In the genomic region with DNA sequence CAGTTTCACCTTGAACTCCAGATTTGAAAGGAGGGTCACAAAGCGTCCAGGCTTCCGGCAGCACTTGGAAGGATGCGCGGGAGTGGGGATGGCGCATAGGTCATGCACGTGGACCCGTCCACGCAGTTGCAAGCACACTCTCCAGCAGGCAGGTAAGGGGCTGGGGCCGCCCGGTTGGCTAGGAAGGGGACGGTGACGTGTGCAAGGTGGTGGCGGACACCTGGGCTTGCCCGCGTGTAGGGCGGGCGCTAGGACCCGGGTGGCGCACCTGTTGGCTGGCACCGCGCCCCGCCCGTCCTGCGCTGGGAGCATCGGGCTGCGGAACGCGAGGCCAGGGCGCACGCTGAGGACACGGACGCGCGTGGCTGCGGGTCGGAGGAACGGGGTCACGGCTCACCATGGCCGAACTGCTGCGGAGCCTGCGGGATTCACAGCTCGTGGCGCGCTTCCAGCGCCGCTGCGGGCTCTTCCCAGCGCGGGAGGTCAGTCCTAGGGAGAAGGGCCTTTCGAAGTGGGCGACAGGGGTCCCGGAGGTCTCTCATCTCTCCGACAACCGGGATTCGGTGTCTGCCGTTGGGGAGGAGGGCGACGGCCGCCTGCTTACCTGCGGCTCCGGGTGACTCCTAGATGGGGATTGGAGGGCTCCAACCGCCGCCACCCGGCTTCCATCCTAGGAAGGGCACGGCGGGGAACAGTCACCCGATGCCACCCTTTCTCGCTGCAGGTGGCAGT, we compare ENCODE assay signal across 8 mouse cellular contexts. TPM values are rescaled to one million over a fixed set of nuclear protein-coding genes. Genes with fewer than 3 reads are reported as not detected.
A peak's percentile ranks its signal among the peaks of the same experiment; 100 is the strongest.
DNase-seq lines count a peak whose midpoint lies in the region; ATAC-seq and TF ChIP-seq lines count a peak whose summit lies in the region.

A gene (plus strand): TSS at position 325 of the 732 bp plus-strand sequence.

- H3K27ac ChIP-seq in embryonic facial prominence, embryonic 14.5 days (replicated peaks; ENCODE audit: low read depth, low read length) = no peak within 1 kb of the TSS
- H3K27ac ChIP-seq in hindbrain, embryonic 14.5 days = no peak within 1 kb of the TSS
- H3K27ac ChIP-seq in midbrain, embryonic 13.5 days = no peak within 1 kb of the TSS

- peak within 1 kb of the TSS; percentile 81 for H3K4me3 ChIP-seq in E14TG2a.4 (replicated peaks; ENCODE audit: low read length)
- peak within 1 kb of the TSS; percentile 60 for H3K4me3 ChIP-seq in embryonic facial prominence, embryonic 14.5 days (ENCODE audit: low read depth, low read length)
- H3K4me3 ChIP-seq in hindbrain, embryonic 14.5 days (replicated peaks; ENCODE audit: low read length) = peak within 1 kb of the TSS; percentile 56
- peak within 1 kb of the TSS; percentile 59 for H3K4me3 ChIP-seq in midbrain, embryonic 13.5 days (replicated peaks)

- no peak for TF ChIP-seq CTCF in E14TG2a.4 (conservative IDR thresholded peaks at IDR 0.05; ENCODE audit: low read length)

- intact Hi-C loops in left cerebral cortex, postnatal 36 days (cut with DNase I) = loop anchor here (5.0 to 10.0 kb wide), 2 partner anchors 98 to 165 kb away; no protein-coding TSS in a partner anchor

- peak; percentile 33 for DNase-seq in adrenal gland, adult 2 months
- no peak for DNase-seq in embryonic facial prominence, embryonic 14.5 days (ENCODE audit: low spot score)
- no peak for DNase-seq in hindbrain, embryonic 14.5 days (ENCODE audit: low spot score)
- DNase-seq in left cerebral cortex, postnatal 36 days (ENCODE audit: low spot score in 2 of 2) = peak; percentile 39 to 56
- peak; percentile 31 for DNase-seq in testis, postnatal 14 days (ENCODE audit: low spot score)

- peak within 1 kb of the TSS; percentile 99 for H3K4me2 ChIP-seq in embryonic facial prominence, embryonic 14.5 days (ENCODE audit: low read depth, low read length)
- H3K4me2 ChIP-seq in hindbrain, embryonic 14.5 days (replicated peaks) = peak within 1 kb of the TSS; percentile 98
- peak within 1 kb of the TSS; percentile 98 for H3K4me2 ChIP-seq in midbrain, embryonic 13.5 days (replicated peaks)

- no peaks in the 10 kb centered on the region for H3K36me3 ChIP-seq in E14TG2a.4 (ENCODE audit: insufficient read depth, low read length)
- no peaks in the 10 kb centered on the region for H3K36me3 ChIP-seq in embryonic facial prominence, embryonic 14.5 days (ENCODE audit: control insufficient read depth, insufficient read depth, low read length)
- no peaks in the 10 kb centered on the region for H3K36me3 ChIP-seq in hindbrain, embryonic 14.5 days (replicated peaks; ENCODE audit: control insufficient read depth, insufficient read depth)
- H3K36me3 ChIP-seq in midbrain, embryonic 13.5 days = no peaks in the 10 kb centered on the region

- WGBS in embryonic facial prominence, embryonic 14.5 days = under 1% methylated on average over 36 of the region's 68 CpGs
- WGBS in hindbrain, embryonic 14.5 days = under 1% methylated on average over 68 of the region's 68 CpGs
- under 1% methylated on average over 68 of the region's 68 CpGs for WGBS in midbrain, embryonic 13.5 days

- no peaks in the 10 kb centered on the region for H3K9me3 ChIP-seq in E14TG2a.4 (ENCODE audit: low read length)
- no peaks in the 10 kb centered on the region for H3K9me3 ChIP-seq in embryonic facial prominence, embryonic 14.5 days (ENCODE audit: control insufficient read depth, low read length)
- no peaks in the 10 kb centered on the region for H3K9me3 ChIP-seq in hindbrain, embryonic 14.5 days (ENCODE audit: control insufficient read depth, low read length)
- H3K9me3 ChIP-seq in midbrain, embryonic 13.5 days = no peaks in the 10 kb centered on the region

- peaks cover 33% of the 10 kb centered on the region for H3K4me1 ChIP-seq in E14TG2a.4 (replicated peaks; ENCODE audit: low read depth, low read length)
- H3K4me1 ChIP-seq in embryonic facial prominence, embryonic 14.5 days (ENCODE audit: control insufficient read depth, insufficient read depth, low read length) = peaks cover 10% of the 10 kb centered on the region
- peaks cover 14% of the 10 kb centered on the region for H3K4me1 ChIP-seq in hindbrain, embryonic 14.5 days (replicated peaks; ENCODE audit: control insufficient read depth, insufficient read depth, low read length)
- H3K4me1 ChIP-seq in midbrain, embryonic 13.5 days (replicated peaks) = peaks cover 23% of the 10 kb centered on the region

- ATAC-seq in embryonic facial prominence, embryonic 14.5 days (ENCODE audit: low read depth) = peak; percentile 78; the same call in 1 of the 2 replicates
- peak; percentile 66; the same call in 1 of the 2 replicates for ATAC-seq in hindbrain, embryonic 14.5 days (ENCODE audit: low FRiP score)
- ATAC-seq in midbrain, embryonic 13.5 days = peak; percentile 75
- no peak for ATAC-seq in erythroid progenitor cell, adult 5-6 weeks (replicated peaks; ENCODE audit: low FRiP score, poor library complexity, severe bottlenecking)

- peaks cover 72% of the 10 kb centered on the region for H3K27me3 ChIP-seq in E14TG2a.4 (ENCODE audit: insufficient read depth, low read length)
- H3K27me3 ChIP-seq in embryonic facial prominence, embryonic 14.5 days (replicated peaks; ENCODE audit: control insufficient read depth, insufficient read depth, low read length) = peaks cover 39% of the 10 kb centered on the region
- peaks cover 43% of the 10 kb centered on the region for H3K27me3 ChIP-seq in hindbrain, embryonic 14.5 days (ENCODE audit: control insufficient read depth, insufficient read depth, low read length)
- peaks cover 44% of the 10 kb centered on the region for H3K27me3 ChIP-seq in midbrain, embryonic 13.5 days

- H3K9ac ChIP-seq in embryonic facial prominence, embryonic 14.5 days (ENCODE audit: low read depth, low read length) = peak within 1 kb of the TSS; percentile 55
- H3K9ac ChIP-seq in hindbrain, embryonic 14.5 days = peak within 1 kb of the TSS; percentile 53
- peak within 1 kb of the TSS; percentile 54 for H3K9ac ChIP-seq in midbrain, embryonic 13.5 days (replicated peaks)

RNA-seq across cellular contexts. Expression of the gene that starts here (rescaled TPM):
- total RNA-seq in adrenal gland, adult 2 months (2021) = 1 to 10 TPM in 1 of 2 experiments, under 1 TPM in 1; 0.86 to 2.1 TPM
- polyA plus RNA-seq in adrenal gland, adult 2 months (2012; rRNA removed) = 1.1 and 1.2 TPM in 2 replicates
- 2.3 and 2.6 TPM in 2 replicates for polyA plus RNA-seq in embryonic facial prominence, embryonic 14.5 days (2014; fragmentation: Nextera tagmentation; extraction: Ambion mirVana)
- polyA plus RNA-seq in hindbrain, embryonic 14.5 days (2014; fragmentation: Nextera tagmentation; extraction: Ambion mirVana) = 1.9 and 2.8 TPM in 2 replicates
- total RNA-seq in left cerebral cortex, postnatal 36 days (2021) = 1 to 10 TPM; 8.8 to 9.7 TPM
- polyA plus RNA-seq in midbrain, embryonic 13.5 days (2015; fragmentation: Nextera tagmentation; extraction: Ambion mirVana) = 1.1 and 1.6 TPM in 2 replicates
- total RNA-seq in erythroid progenitor cell, adult 5-6 weeks (2015; ENCODE audit: low replicate concordance) = not detected in 2 replicates
- total RNA-seq in erythroid progenitor cell, adult 5-6 weeks (2017; ENCODE audit: low replicate concordance) = not detected in 2 replicates

Comparison
In these comparisons a context has a peak if more than half of its experiments do, and no peak if none do; other contexts are left out.
1. DNase-seq: peak in adrenal gland, adult 2 months (single experiment), left cerebral cortex, postnatal 36 days (2 of 2) and testis, postnatal 14 days (single experiment); none in embryonic facial prominence, embryonic 14.5 days (single experiment) and hindbrain, embryonic 14.5 days (single experiment).
2. Peak in every context shown above with its lines, with median percentiles within 50 percentile points of each other: H3K4me3 ChIP-seq, H3K4me2 ChIP-seq and H3K9ac ChIP-seq.